Mouse (Mus musculus): ENCODE data around the gene Scgb1b24. TPM values are rescaled to one million over a fixed set of nuclear protein-coding genes. Genes with fewer than 3 reads are reported as not detected.

Gene Scgb1b24
- polyA plus RNA-seq (2014; fragmentation: Nextera tagmentation; extraction: Ambion mirVana), result not detected in 2 replicates

DNA sequence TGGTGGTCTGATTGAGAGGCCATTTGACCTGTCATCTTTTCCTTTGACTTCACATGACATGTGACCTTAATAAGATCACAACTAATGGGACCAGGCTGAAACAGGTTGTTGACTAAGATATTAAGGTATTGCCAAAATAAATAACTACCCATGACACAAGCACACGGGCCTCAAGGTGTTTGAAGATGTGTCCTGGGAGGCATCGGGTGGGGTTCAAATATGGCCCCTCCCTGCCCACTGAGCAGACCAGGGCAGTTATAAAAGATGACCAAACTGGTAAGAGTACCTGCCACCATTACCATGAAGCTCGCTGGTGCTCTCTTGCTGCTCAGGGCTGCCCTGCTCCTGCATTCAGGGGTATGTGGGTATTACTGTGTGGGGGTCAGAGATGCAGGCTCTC, at the start of gene Scgb1b24:
Scgb1b24 (plus strand) TSS at position 301 of the 400 bp plus-strand sequence.
- no peak within 1 kb of the TSS for H3K4me3 ChIP-seq (ENCODE audit: low read depth, low read length)
- H3K9me3 ChIP-seq (ENCODE audit: control insufficient read depth, low read length), result peaks cover 28% of the 10 kb centered on the region
- H3K4me2 ChIP-seq (ENCODE audit: low read length), result no peak within 1 kb of the TSS
- no peaks in the 10 kb centered on the region for H3K4me1 ChIP-seq (replicated peaks; ENCODE audit: control insufficient read depth, insufficient read depth, low read length)
- ATAC-seq (replicated peaks; ENCODE audit: low FRiP score, low TSS enrichment, low read depth) (no peak), DNase-seq (ENCODE audit: low spot score) (no peak)
- no peak within 1 kb of the TSS for H3K9ac ChIP-seq (ENCODE audit: low read length)
- 85% methylated on average over 3 of the region's 3 CpGs for WGBS
- H3K36me3 ChIP-seq (ENCODE audit: control insufficient read depth, insufficient read depth, low read length), result no peaks in the 10 kb centered on the region
- no peak within 1 kb of the TSS for H3K27ac ChIP-seq (ENCODE audit: low read depth)
- no peaks in the 10 kb centered on the region for H3K27me3 ChIP-seq (replicated peaks; ENCODE audit: control insufficient read depth, insufficient read depth, low read length)

DNA sequence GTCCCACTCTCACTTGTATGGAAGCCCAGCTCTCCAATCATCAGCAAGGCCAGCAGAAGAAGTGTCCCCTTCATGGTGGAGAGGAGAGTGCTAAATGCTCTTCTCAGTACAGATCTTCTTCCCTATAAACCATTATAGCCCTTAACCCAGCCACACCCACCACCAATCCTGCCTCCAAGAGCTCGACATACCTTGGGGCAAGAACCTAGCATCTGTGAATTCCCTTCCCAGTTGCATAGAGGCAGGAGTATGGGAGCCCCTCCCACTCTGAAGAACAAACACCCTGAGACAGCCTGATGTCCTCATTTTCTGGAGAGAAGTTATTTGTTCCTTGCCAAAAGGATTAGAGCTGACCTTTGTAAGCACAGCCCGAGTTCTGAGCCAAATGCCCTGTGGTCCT, 4.4 kb upstream of the Scgb1b24 start, which contains the start of gene Scgb2b24:
Scgb2b24 (minus strand) TSS at position 101 of the 400 bp plus-strand sequence.
- Histone ChIP-seq H3K27me3 (replicated peaks; ENCODE audit: control insufficient read depth, insufficient read depth, low read length) (no peaks in the 10 kb centered on the region), H3K9ac (ENCODE audit: low read length) (no peak within 1 kb of the TSS), H3K36me3 (ENCODE audit: control insufficient read depth, insufficient read depth, low read length) (no peaks in the 10 kb centered on the region), H3K4me1 (replicated peaks; ENCODE audit: control insufficient read depth, insufficient read depth, low read length) (no peaks in the 10 kb centered on the region), H3K9me3 (ENCODE audit: control insufficient read depth, low read length) (peaks cover 37% of the 10 kb centered on the region), H3K27ac (ENCODE audit: low read depth) (no peak within 1 kb of the TSS), H3K4me2 (ENCODE audit: low read length) (no peak within 1 kb of the TSS), H3K4me3 (ENCODE audit: low read depth, low read length) (no peak within 1 kb of the TSS)
- no peak for DNase-seq (ENCODE audit: low spot score)
- no peak for ATAC-seq (replicated peaks; ENCODE audit: low FRiP score, low TSS enrichment, low read depth)
- 78% methylated on average over 2 of the region's 2 CpGs for WGBS

Other genes with a start within 250 kb of the Scgb1b24 start
- gene Scgb2b21, start 223.3 kb upstream of the Scgb1b24 start, polyA plus RNA-seq (2014; fragmentation: Nextera tagmentation; extraction: Ambion mirVana), result not detected in 2 replicates
- not detected in 2 replicates for gene Scgb2b24, start 4.5 kb upstream of the Scgb1b24 start, polyA plus RNA-seq (2014; fragmentation: Nextera tagmentation; extraction: Ambion mirVana)
- gene Scgb2b26, start 201.2 kb downstream of the Scgb1b24 start, polyA plus RNA-seq (2014; fragmentation: Nextera tagmentation; extraction: Ambion mirVana), result not detected in 2 replicates